Mouse (Mus musculus) brain, adult 2 months (tissue): Measurements from ENCODE around the gene Scgb3a1.

Experiments
- DNase-seq: peaks from one replicate; pipeline ENCODE4 v3.0.0; 2011; ENCODE audit warnings: low read depth, low spot score

The Scgb3a1 gene

DNA sequence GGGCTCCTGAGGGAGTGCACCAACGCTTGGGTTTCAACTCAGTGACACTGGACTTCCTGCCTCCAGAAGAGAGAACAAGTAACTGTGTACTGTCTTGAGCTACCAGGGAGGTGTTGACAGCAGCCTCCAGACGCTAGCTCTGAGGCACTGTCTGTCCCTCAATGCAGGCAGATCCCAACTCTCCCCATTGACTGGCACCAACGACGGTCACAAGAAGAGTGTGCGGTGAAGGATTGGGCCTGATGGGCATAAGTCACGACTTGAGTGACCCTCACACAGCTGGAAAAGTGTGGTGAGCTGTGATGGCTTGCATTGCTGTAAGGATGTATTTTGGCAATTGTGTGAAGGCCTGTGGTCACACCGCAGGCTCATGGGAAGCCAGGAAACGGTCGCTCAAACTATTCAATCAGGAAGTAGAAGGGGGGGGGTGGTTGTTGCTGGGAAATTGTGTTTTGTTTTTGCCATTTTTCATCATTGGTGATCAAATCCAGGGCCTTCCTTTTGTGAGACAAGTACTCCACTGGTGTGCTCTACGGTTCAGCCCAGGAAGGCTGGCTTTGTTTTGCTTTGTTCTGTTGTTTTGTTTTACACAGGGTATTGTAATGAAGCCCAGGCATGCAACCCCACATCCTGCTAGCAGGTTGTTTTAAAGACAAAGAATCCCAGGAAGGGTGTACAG is 4.5 kb upstream of the Scgb3a1 start:
- DNase-seq, result no peak

DNA sequence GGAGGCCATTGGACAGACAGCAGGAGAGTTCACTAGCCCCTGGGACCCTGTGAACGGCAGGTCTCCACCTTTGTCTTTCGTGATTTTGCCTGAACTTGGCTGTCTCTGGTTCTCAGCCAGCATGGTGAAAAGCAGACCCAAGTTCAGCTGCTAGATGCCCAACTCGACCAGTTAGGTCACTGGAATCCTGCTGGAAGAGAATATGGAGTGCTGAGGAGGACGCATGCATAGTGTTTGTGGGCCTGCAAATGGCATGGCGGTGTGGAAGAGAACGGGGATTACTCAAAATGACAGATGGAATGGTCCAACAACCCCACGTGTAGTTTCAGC is 4.0 kb upstream of the Scgb3a1 start:
- no peak for DNase-seq

DNA sequence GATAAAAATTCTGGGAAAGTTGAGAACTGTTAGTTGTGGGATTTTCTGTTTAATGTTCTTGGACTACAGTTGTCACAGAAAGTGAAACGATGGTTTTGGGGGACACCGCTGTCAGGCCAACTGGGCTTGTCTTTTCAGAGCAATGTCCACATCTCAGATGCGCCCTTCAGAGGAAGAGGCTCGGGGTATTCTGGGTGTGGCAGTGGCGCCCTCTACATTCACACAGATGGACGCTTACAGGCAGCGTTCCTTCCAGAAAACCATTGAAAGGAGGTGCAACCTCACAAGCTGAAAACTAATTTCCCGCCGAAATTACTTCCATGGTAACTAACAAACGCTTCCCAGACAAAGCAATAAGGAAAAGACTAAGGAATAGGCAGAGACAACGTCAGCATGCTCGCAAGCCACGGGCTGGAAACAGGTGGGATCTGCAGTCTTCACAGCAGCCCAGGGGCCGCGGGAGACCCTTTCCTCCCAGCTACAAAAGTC is 1.1 kb upstream of the Scgb3a1 start:
- DNase-seq, result no peak

DNA sequence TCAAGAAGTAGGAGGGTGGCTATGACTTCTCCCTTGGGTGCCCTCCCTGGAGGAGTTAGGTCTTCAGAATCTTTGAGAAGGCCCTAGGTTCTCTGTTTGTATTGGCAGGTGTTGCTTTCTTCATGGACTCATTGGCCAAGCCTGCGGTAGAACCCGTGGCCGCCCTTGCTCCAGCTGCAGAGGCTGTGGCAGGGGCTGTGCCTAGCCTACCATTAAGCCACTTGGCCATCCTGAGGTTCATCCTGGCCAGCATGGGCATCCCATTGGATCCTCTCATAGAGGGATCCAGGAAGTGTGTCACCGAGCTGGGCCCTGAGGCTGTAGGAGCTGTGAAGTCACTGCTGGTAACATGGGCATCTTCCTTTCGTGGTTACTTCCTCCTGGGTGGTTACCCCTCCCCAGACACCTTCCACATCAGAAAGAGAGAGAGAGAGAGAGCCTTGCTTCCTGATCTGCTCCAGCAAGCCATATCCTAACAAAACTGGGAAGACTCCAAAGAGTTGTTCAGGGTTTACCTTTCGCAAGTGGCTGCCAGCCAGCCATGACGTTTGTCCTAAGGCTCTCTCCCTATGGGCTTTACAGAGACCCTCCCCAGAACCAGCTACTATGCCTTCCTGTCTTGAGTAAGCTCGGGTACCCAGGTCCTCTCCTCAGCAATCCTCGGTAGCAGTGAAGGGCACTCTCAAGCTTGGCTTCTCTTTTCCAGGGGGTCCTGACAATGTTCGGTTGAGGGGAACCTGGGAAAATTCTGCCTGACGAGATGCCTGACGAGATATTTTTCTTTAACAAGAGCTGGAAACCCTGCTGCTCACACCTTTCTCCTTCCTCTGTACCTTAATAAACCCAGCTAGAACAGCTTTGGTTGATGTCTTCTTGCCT is 1.1 kb downstream of the Scgb3a1 start:
- no peak for DNase-seq

DNA sequence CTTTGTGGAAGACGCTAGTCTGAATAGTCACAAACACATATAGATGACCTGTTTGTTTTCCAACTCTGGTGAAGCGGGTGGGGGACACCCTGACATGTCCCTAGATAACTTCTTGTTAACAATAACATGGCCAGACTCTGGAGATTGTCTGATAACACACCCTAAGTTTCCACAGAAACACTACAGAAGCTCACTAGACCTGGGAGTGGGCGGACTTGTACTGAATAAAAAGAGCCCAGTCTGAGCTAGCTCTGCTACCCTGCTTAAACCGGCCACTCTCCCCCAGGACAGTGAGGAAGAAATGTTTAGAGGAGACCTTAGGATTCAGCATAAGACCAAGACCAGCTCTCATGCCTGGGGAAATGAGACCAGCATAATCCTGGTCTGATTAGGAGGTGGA is 2.1 kb downstream of the Scgb3a1 start:
- no peak for DNase-seq

DNA sequence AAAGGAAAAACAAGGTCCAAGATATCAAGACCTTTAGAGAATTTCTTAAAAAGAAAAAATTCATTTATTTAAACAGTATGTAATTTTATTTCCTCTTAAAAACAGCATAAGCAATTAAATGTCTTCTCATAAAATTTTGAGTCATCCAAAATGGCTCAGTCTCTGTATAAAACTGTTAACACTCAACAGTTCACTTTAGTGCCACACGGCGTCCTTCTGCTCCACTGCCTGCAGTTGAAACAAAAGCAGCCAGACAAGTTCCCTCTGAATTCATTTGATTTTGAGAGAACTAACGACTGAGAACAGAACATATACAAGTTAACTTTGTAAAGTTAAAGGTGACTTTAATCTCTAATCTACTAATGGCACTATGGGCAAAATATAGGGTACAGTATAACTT is 10.0 kb downstream of the Scgb3a1 start:
- peak; percentile 19 for DNase-seq

DNA sequence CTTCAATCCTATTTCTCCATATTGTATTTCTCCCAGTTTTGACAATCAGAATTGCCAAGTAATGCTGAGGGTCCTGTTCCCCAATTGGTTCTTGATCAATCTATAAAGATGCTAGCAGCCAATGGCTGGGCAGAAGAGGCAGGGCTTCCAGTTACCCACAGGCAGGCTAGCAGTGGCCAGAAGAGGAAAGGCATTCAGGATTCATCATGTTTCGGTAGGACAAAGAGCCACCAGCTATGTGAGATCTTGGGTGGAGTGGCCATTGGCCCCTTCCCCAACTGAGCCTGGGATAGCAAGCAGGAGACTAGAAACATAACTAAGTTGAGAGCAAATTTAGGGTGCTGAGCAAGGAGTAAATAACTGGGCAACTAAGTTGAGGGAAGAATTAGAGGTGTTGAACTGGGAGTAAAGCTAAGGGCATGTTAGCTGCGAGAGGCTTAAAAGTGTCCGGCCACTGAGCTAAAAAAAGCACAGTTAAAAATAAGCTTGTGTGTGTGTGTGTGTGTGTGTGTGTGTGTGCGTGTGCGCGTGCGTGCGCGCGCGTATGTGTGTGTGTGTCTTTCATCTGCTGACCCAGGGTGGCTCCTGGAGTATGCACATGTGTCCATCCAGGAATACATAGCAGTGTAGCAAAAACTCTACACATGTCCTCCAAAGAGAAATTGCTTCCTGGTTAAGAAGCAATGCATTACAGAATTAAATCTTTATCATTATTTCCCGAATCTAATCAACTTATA is 21.0 kb downstream of the Scgb3a1 start:
- no peak for DNase-seq

DNA sequence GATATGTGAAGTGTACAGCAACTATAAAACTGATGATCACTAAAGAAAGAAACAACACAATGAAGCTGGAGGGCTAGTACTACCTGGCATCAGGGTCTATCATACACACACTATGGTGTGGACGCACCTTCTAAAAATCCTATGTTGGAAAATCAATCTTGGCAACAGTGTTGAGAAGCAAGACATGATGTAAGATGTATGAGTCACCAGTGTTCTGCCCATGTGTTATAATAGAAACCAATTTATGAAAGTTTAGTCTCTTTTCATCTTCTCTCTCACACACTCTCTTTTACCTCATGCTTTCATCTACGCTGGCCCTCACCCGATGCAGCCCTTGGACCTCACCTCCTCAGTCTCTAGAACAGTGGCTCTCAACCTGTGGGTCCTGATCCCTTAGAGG is 31.6 kb downstream of the Scgb3a1 start:
- DNase-seq, result no peak

DNA sequence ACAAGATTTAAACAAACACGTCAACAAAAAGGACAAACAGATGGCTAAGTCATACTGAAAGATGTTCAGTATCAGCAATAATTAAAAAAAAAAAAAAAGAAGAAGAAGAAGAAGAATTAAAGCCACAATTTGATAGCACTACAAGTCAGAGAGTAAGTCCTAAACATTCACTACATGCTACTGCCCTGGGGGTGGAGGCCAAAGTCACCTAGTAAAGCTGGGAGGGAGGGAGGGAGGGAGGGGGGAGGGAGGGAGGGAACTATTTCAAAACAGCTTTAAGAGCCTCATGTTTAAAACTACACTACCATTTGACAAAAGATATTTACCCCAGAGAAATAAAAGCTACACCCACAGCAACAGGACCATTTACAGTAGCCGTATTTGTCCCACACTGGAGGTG is 32.3 kb downstream of the Scgb3a1 start:
- DNase-seq, result no peak

DNA sequence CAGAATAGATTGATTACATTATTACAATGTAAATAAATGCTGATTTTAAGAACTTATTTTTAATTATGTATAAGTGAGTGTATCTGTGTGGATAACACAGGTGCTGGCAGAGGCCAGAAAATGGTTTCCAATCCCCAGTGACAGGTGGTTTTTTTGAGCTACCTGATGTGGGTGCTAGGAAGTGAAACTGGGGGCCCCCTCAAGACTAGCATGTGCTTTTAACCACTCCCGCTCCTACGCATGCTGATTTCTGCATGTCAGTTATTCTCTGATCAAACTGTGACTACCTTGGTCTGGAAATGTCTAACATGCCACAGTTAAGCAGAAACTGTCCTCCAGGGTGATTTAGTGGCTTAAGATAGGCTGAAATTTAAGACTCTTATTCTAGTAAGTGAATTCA is 33.1 kb downstream of the Scgb3a1 start:
- no peak for DNase-seq

DNA sequence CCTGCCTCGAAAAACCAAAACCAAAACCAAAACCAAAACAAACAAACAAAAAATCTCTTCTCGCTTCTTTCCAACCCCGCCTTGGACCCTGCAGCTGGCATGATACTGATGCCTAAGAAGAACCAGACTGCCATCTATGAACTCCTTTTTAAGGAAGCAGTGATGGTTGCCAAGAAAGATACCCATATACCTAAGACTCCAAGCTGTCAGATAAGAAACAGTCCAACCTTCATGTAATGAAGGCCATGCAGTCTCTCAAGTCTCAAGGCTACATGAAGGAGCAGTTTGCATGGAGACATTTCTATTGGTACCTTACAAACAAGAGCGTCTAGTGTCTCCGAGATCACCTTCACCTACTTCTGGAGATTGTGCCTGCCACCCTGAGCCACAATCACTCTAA is 34.4 kb downstream of the Scgb3a1 start:
- no peak for DNase-seq

DNA sequence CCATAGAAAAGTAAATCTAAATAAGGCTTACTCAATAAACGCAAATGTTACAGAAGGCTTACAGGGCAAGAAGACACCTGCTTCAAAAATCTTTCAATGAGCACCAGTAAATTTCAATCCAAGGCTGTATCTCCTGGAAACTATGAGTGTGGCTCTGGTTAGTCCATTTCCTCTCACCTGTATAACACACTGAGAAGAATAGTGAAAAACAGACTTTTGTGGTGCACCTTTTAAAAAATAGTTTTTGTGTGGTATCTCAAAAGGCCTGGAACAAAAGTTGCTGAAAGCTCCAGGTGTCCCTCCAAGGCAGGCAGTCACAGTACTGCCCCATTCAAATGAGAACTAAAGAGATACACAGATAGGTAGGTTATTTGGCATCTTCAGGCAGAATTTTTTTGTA is 35.7 kb downstream of the Scgb3a1 start:
- DNase-seq, result no peak

DNA sequence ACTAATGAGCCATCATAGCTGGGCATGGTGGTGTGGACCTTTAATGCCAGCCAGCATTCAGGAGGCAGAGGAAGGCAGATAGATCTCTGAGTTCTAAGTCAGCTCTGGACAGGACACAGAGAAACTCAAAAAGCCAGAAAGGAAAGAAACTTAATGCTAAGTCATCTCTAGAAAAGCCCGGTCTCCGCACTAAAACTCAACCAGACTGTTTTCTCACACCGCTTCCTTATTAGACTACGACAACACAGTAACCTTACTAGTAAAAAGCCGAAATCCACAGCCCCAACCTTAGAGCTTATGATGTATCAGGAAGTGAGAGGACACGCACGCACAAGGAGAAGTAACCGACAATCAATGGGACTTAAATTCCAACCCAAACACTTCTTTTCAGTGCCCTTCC is 38.6 kb downstream of the Scgb3a1 start:
- DNase-seq, result no peak

DNA sequence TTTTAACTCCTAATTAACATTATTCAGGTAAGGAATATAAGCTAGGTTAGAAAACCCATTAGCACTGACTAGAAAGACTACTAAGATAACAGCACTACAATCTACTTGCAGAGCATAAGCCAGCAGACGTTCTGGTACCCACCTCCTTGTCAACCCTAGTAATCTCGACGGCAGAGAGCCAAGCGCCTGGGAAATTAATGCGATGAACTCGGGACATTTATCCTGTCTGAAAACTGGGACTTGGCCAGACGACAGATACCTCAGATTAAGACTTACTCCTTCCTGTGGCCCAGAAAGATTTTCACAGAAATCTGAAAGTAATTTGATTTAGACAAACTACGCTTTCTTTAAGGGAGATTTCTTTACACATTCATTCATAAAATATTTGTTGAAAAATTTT is 41.4 kb downstream of the Scgb3a1 start:
- DNase-seq, result no peak

DNA sequence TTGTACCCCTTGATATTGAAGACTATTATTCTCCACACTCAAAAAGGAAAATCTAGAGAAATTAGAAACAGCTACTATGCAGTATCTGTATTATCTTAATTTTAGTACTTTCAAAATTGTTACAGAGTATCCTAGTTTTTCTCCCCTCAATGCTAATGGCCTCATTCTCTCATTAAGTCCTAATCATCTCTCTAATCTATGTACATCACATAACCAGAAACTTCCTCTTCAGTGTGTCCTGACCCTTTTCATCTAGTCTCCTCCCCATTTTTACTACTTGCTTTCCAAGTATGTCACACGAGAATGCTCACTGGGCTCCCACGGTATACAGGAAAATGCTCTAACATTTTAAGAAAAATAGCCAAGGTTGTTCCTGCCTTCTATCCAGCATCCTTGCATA is 44.4 kb downstream of the Scgb3a1 start:
- DNase-seq, result no peak

DNA sequence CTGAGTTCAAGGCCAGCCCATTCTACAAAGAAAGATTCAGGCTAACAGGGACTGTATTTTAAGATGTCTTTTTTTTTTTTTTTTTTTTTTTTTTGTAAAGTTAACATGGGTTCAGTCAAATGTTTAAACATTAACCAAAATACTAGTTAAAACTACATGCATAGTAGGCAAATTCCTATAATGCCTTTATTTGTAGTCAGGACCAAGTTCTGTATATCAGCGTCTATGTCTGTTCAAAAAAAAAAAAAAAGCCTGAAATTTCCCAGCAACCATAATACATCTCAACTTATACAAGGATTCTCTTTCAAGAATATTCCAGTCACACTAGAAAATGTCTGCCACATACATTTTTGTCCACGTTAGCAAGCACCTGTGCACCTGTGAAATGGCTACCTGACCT is 47.3 kb downstream of the Scgb3a1 start:
- no peak for DNase-seq

DNA sequence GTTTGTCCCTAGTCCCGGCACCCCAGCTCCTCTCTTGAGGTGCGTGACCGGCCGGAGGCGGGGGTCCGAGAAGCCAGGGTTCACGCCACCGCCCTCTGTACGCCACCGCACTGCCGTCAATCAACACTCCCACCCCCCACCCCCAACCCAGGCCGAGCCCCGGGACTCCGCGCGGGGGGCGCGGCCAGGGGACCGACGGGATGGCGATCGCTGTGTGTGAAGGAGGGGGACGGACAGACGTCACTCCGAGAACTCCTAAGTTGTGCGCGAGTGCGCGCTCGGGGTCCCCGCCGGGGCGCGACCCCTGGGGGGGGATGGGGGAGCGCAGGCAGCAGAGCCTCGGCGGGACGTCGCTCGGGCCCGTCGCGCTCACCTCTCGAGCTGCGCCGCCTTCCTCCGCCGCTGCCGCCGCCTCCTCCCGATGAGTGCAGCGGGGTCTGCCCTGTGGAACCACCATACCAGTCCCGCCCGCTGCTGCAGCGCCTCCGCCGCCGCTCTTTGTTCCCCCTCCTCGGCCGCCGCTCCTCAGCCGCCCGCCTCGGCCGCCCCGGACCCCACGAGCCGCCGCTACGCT is 48.7 kb downstream of the Scgb3a1 start:
- DNase-seq, result no peak

DNA sequence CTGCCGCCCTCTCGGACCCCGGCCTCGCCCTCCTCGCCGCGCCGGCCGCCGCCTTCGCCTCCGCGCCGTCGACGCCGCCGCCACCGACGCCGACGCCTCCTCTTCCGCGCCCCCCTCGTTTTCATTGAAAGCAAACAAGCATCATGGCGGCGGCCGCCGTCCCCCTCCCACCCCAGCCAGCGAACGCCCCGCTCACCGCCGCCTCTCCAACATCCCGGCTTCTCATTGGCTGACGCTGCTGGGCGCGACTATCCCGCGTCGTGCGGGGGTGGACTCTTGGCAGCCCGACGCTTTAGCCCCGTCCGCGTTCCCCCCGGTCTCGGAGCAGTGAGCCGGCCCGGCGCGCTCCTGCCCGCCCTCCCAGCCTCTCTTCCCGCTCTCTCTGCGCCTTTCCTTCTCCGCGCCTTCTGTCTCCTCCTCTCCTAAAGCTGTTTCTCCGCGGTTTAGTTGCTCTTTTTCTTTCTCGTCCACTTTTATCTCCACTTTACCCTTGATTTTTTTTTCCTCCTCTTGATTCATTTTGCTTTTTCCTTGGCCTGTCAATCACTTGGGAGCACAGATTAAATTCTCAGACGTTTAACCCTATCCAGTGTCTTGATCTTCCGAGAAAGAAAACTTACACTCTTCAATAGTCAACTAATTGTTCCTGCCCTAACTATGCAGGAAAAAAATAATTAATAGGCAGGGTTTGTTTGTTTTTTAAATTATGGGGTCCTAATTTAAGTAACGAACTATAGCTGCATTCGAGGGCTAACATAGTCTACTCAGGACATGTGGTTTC is 49.3 kb downstream of the Scgb3a1 start, which contains the start of gene Cnot6:
Gene Cnot6 (minus strand): TSS at position 169 of the 781 bp plus-strand sequence.
- peak; percentile 99 for DNase-seq

DNA sequence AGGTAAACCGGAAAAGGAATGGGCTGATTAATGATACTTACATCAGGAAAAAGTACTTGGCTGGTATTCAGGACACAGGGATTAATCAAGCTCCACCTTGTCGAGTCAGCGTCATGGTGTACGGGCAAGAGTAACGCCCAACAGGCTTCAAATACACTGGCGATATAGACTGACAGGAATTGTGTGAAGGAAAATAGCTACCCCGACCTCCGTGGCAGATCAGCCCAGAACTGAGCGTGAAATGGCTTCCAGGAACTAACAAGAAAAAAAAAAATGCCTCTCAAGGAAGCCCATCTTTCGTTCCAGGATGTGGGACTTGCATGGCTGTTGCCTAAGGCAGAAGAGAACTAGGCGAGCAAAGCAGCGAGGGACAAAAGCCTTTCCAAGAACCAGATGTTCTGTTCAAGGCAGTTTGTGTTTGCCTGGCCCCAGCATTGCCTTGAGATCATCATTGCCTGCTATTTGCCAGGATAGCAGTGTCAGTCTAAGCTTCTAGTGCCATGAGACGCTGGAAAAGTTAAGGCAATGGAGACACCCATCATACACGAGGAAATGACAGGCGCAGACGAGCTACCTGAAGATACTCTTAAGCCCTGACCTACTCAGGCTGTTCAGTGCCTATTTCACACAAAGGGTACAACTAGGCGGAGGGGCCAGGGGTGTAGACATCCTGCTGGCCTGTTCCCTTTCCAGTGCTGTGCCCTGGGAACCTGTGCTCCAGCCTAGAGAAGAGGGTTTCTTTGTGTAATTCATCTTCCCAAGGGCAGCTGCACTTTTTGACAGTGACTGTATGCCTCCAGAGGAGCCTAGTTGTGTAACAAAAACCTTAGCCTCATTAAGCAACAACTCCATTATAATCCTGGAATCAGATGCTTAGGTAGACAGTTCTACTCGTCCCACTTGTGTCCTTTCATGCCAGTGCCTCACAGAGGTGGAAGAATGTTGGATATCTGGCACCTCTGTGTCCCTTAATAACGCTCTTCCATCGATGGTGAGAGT is 50.2 kb downstream of the Scgb3a1 start:
- DNase-seq, result no peak
